Mouse (Mus musculus) limb, embryonic 15.5 days (tissue): ENCODE measurements around the gene Olfr1145. TPM values are rescaled to one million over a fixed set of nuclear protein-coding genes. Genes with fewer than 3 reads are reported as not detected.

ENCODE experiments used
- ATAC-seq: fragments of 200-750 bp; cut with Nextera tagmentation; 2 replicates; pipeline ENCODE4 v1.8.0; 2017; ENCODE audit warnings: low read depth, moderate TSS enrichment; ENCODE audit not compliant: insufficient number of reproducible peaks, low FRiP score, low TSS enrichment
- H3K27ac ChIP-seq: fragments of 300-500 bp; sonication (generic); 2 replicates; pipeline ENCODE4 v1.5.1; 2015; ENCODE audit warnings: moderate library complexity, mild to moderate bottlenecking, inconsistent platforms
- H3K27me3 ChIP-seq: fragments of 300-500 bp; sonication (generic); 2 replicates; pipeline ENCODE4 v1.6.1; 2015; ENCODE audit warnings: inconsistent platforms
- H3K36me3 ChIP-seq: fragments of 300-500 bp; sonication (generic); 2 replicates; pipeline ENCODE4 v1.6.1; 2015; ENCODE audit warnings: inconsistent platforms
- H3K4me1 ChIP-seq: fragments of 300-500 bp; sonication (generic); 2 replicates; pipeline ENCODE4 v1.6.1; 2015; ENCODE audit warnings: inconsistent platforms
- H3K4me2 ChIP-seq: fragments of 300-500 bp; sonication (generic); 2 replicates; pipeline ENCODE4 v1.6.1; 2015; ENCODE audit warnings: mild to moderate bottlenecking, inconsistent platforms
- H3K4me3 ChIP-seq: fragments of 300-500 bp; sonication (generic); 2 replicates; pipeline ENCODE4 v1.5.1; 2015; ENCODE audit warnings: mild to moderate bottlenecking, inconsistent platforms
- H3K9ac ChIP-seq: fragments of 300-500 bp; sonication (generic); 2 replicates; pipeline ENCODE4 v1.6.1; 2015; ENCODE audit warnings: inconsistent platforms
- H3K9me3 ChIP-seq: fragments of 300-500 bp; sonication (generic); 2 replicates; pipeline ENCODE4 v1.6.1; 2016; ENCODE audit warnings: inconsistent platforms
- WGBS: fragments of 180-500 bp; shearing (Covaris S2); methylation state at CpG from one replicate; pipeline ENCODE4 v1.1.7; 2015; 5-methylcytosine and 5-hydroxymethylcytosine counted together
- polyA plus RNA-seq: library from polyadenylated mRNA; unstranded; fragments of >200 nt; fragmentation: Nextera tagmentation; extraction: Ambion mirVana; gene quantifications from 2 replicates; pipeline ENCODE4 v1.2.1, GENCODE M21; 2015

Gene Olfr1145
- polyA plus RNA-seq: not detected in 2 replicates

DNA sequence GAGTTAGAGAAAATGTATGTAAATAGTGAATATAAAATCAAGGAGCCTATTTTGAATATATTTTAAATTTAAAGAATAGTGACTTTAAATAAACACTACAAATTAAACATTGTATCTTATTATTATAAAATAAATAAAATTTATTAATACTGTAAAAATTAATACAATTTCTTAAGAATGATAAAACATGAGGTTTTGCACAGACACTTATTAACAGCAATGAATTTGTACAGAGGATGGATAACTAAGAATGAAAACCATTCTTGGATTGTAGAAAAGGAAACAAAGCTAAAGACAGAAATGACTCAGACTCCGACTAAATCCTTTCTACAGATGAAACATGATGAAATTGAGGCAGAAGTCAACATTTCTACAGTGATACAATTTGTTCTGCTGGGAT is at the start of gene Olfr1145:
Gene Olfr1145 (plus strand): TSS at position 301 of the 400 bp plus-strand sequence.
- no peak within 1 kb of the TSS for H3K27ac ChIP-seq
- no peak within 1 kb of the TSS for H3K9ac ChIP-seq
- no peak within 1 kb of the TSS for H3K4me3 ChIP-seq
- no peak for ATAC-seq
- no peak within 1 kb of the TSS for H3K4me2 ChIP-seq
- no peaks in the 10 kb centered on the region for H3K36me3 ChIP-seq
- no peaks in the 10 kb centered on the region for H3K9me3 ChIP-seq
- H3K4me1 ChIP-seq: no peaks in the 10 kb centered on the region
- no peaks in the 10 kb centered on the region for H3K27me3 ChIP-seq
- 85% methylated on average over 1 of the region's 1 CpGs for WGBS

DNA sequence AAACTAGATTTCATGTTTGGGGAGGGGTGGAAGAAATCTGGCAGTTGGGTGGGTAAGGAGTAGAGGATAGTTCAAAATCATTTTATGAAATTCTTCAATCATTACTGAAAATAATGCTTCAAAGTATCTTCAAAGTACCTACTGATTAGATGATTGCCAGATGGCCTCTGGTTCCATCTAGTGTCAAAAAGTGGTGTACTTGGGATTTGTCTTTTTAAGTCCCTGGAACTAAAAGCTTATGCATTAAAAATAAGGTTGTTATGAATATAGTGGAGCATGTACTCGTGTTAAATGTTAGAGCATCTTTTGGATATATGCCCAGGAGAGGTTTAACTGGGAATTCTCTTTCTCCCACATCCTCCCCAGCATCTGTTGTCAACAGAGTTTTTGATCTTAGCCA is 33.5 kb upstream of the Olfr1145 start:
- H3K9ac ChIP-seq: no peak overlapping the region
- H3K36me3 ChIP-seq: no peaks in the 10 kb centered on the region
- 48% methylated on average over 1 of the region's 1 CpGs for WGBS
- H3K9me3 ChIP-seq: no peaks in the 10 kb centered on the region
- H3K27ac ChIP-seq: no peak overlapping the region
- no peak overlapping the region for H3K4me2 ChIP-seq
- no peak for ATAC-seq
- no peaks in the 10 kb centered on the region for H3K27me3 ChIP-seq
- H3K4me3 ChIP-seq: no peak overlapping the region
- no peaks in the 10 kb centered on the region for H3K4me1 ChIP-seq

DNA sequence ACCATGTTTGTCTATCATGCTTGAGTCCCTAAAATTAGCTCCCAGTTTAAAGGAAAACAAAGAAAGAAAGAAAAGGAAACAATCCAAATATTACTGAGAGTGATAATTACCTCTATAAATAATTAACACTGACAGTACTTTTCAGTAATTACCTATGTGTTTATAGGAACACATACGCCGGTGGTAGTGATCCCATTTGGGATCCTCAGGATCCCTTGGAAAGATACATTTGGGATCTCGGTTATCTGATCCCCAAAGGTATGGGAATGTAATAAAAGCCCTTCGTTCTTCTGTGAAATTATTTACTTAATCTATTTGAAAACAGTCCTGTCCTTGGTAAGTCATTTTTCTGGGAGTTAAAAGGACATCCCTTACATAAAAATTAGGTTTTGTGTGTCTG is 30.4 kb upstream of the Olfr1145 start, which contains the start of gene Olfr152:
Gene Olfr152 (plus strand): TSS at position 301 of the 400 bp plus-strand sequence.
- 78% methylated on average over 4 of the region's 4 CpGs for WGBS
- H3K4me1 ChIP-seq: no peaks in the 10 kb centered on the region
- H3K4me2 ChIP-seq: no peak within 1 kb of the TSS
- H3K36me3 ChIP-seq: no peaks in the 10 kb centered on the region
- H3K27me3 ChIP-seq: no peaks in the 10 kb centered on the region
- H3K9ac ChIP-seq: no peak within 1 kb of the TSS
- H3K4me3 ChIP-seq: no peak within 1 kb of the TSS
- no peaks in the 10 kb centered on the region for H3K9me3 ChIP-seq
- no peak within 1 kb of the TSS for H3K27ac ChIP-seq
- no peak for ATAC-seq

DNA sequence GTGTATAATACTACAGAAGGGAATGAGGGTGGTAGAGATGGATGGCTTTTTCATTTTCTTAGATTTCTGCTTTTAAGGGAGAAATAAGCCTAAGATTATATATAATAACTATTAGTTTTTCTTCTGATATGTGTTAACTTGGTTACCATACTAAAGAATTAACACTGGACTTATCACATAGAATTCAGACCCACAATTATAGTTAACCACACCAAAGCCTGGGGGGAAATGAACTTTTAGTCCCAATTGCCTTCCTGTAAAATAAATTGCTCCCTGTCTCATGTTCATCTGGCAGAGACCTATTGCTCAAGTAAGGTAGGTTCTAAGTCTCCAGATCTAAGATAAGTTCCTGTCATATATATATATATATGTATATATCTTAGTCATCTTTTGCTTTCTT is 9.3 kb upstream of the Olfr1145 start, which contains the start of gene Olfr1143:
Gene Olfr1143 (plus strand): TSS at position 301 of the 400 bp plus-strand sequence.
- no peak within 1 kb of the TSS for H3K4me3 ChIP-seq
- no peaks in the 10 kb centered on the region for H3K36me3 ChIP-seq
- no peaks in the 10 kb centered on the region for H3K9me3 ChIP-seq
- H3K4me1 ChIP-seq: no peaks in the 10 kb centered on the region
- H3K4me2 ChIP-seq: no peak within 1 kb of the TSS
- H3K27me3 ChIP-seq: no peaks in the 10 kb centered on the region
- H3K9ac ChIP-seq: no peak within 1 kb of the TSS
- ATAC-seq: no peak
- H3K27ac ChIP-seq: no peak within 1 kb of the TSS

DNA sequence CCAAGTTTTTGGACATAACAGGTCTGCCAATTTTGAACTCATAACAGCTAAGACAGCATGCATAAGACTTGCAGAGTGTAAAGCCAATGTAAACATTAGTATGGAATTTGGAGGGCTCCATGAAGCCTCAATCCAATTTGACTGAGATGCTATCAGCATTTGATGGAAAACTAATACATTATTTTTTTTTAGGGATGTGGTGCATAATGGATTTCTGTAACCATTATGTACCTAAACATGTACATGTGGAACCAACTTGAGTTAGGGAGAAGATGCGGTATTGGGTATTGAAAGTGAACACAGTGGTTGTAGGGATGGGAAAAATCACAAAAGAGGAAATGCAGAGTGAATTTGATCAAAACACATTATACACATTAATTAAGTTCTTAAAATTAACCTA is 20.6 kb downstream of the Olfr1145 start, which contains the start of gene Olfr1148:
Gene Olfr1148 (plus strand): TSS at position 301 of the 400 bp plus-strand sequence.
- Histone ChIP-seq H3K9ac (no peak within 1 kb of the TSS), H3K36me3 (no peaks in the 10 kb centered on the region), H3K4me3 (no peak within 1 kb of the TSS), H3K4me2 (no peak within 1 kb of the TSS), H3K27ac (no peak within 1 kb of the TSS), H3K9me3 (no peaks in the 10 kb centered on the region), H3K4me1 (no peaks in the 10 kb centered on the region), H3K27me3 (no peaks in the 10 kb centered on the region)
- WGBS: 94% methylated on average over 1 of the region's 1 CpGs
- ATAC-seq: no peak

DNA sequence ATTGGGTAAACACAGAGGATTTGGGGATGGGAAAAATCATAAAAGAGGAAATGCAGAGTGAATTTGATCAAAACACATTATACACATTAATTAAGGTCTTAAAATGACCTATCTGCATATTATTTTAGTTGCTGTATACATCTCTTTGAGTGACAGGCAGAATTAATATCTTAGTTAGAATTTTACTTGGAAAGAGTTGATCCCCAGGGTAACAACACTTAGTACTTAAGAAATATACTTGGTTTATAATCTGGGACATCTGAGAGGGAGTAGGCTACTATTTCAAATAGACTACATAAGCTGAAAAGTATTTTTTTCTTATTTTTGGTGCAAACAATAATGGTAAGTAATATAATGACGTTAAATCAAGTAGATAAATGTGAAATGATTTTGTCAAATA is 34.1 kb downstream of the Olfr1145 start, which contains the start of gene Olfr1150-ps1:
Gene Olfr1150-ps1 (plus strand): TSS at position 301 of the 400 bp plus-strand sequence.
- H3K4me3 ChIP-seq: no peak within 1 kb of the TSS
- H3K27me3 ChIP-seq: no peaks in the 10 kb centered on the region
- no peaks in the 10 kb centered on the region for H3K9me3 ChIP-seq
- H3K4me1 ChIP-seq: no peaks in the 10 kb centered on the region
- H3K27ac ChIP-seq: no peak within 1 kb of the TSS
- 87% methylated on average over 1 of the region's 1 CpGs for WGBS
- no peak within 1 kb of the TSS for H3K9ac ChIP-seq
- H3K4me2 ChIP-seq: no peak within 1 kb of the TSS
- H3K36me3 ChIP-seq: no peaks in the 10 kb centered on the region
- no peak for ATAC-seq

DNA sequence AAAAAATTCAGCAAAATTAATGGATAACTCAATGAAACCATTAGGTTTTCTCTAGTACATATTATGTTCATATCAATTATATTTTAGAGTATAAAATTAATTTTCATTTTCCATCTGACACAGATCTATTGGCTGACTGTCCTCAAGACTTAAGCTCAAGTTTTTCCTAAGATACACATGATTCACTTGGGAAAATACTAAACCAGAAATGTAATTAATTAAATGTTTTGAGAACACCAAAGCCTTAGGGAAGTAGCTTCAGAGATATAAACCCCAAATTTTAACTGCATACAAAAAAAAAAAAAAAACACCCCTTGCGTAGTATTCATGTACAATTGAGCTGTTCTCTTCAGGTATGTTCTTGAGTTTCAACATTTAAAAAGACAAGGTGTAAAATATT is 45.9 kb downstream of the Olfr1145 start, which contains the start of gene Olfr1151:
Gene Olfr1151 (plus strand): TSS at position 301 of the 400 bp plus-strand sequence.
- WGBS: 90% methylated on average over 1 of the region's 1 CpGs
- no peak within 1 kb of the TSS for H3K9ac ChIP-seq
- no peak for ATAC-seq
- H3K27ac ChIP-seq: no peak within 1 kb of the TSS
- H3K36me3 ChIP-seq: no peaks in the 10 kb centered on the region
- no peaks in the 10 kb centered on the region for H3K9me3 ChIP-seq
- no peak within 1 kb of the TSS for H3K4me3 ChIP-seq
- H3K4me2 ChIP-seq: no peak within 1 kb of the TSS
- no peaks in the 10 kb centered on the region for H3K4me1 ChIP-seq
- H3K27me3 ChIP-seq: no peaks in the 10 kb centered on the region

Other genes starting within 250 kb of the Olfr1145 start
- gene Olfr1129, start 235.9 kb upstream of the Olfr1145 start, polyA plus RNA-seq: not detected in 2 replicates
- not detected in 2 replicates for gene Olfr1130, start 203.6 kb upstream of the Olfr1145 start, polyA plus RNA-seq
- not detected in 2 replicates for gene Olfr1131, start 182.7 kb upstream of the Olfr1145 start, polyA plus RNA-seq
- gene Olfr1132, start 172.3 kb upstream of the Olfr1145 start, polyA plus RNA-seq: not detected in 2 replicates
- gene Olfr1133, start 162.4 kb upstream of the Olfr1145 start, polyA plus RNA-seq: not detected in 2 replicates
- not detected in 2 replicates for gene Olfr1134, start 151.4 kb upstream of the Olfr1145 start, polyA plus RNA-seq
- not detected in 2 replicates for gene Olfr1135, start 136.2 kb upstream of the Olfr1145 start, polyA plus RNA-seq
- gene Olfr1136, start 115.9 kb upstream of the Olfr1145 start, polyA plus RNA-seq: not detected in 2 replicates
- gene Olfr1137, start 96.6 kb upstream of the Olfr1145 start, polyA plus RNA-seq: not detected in 2 replicates
- gene Olfr1138, start 69.8 kb upstream of the Olfr1145 start, polyA plus RNA-seq: not detected in 2 replicates
- gene Olfr1140, start 66.1 kb upstream of the Olfr1145 start, polyA plus RNA-seq: not detected in 2 replicates
- gene Olfr1141, start 55.8 kb upstream of the Olfr1145 start, polyA plus RNA-seq: not detected in 2 replicates
- not detected in 2 replicates for gene Olfr152, start 30.3 kb upstream of the Olfr1145 start, polyA plus RNA-seq
- gene Olfr1143, start 9.2 kb upstream of the Olfr1145 start, polyA plus RNA-seq: not detected in 2 replicates
- not detected in 2 replicates for gene Olfr1148, start 20.7 kb downstream of the Olfr1145 start, polyA plus RNA-seq
- not detected in 2 replicates for gene Olfr1150-ps1, start 34.2 kb downstream of the Olfr1145 start, polyA plus RNA-seq
- not detected in 2 replicates for gene Olfr1151, start 46.0 kb downstream of the Olfr1145 start, polyA plus RNA-seq
- not detected in 2 replicates for gene Olfr1152, start 56.7 kb downstream of the Olfr1145 start, polyA plus RNA-seq
- not detected in 2 replicates for gene Olfr1153, start 85.1 kb downstream of the Olfr1145 start, polyA plus RNA-seq
- gene Olfr1154, start 95.3 kb downstream of the Olfr1145 start, polyA plus RNA-seq: not detected in 2 replicates
- not detected in 2 replicates for gene Olfr1155, start 135.3 kb downstream of the Olfr1145 start, polyA plus RNA-seq
- not detected in 2 replicates for gene Olfr1156, start 143.3 kb downstream of the Olfr1145 start, polyA plus RNA-seq
- not detected in 2 replicates for gene Olfr1157, start 158.5 kb downstream of the Olfr1145 start, polyA plus RNA-seq
- not detected in 2 replicates for gene Olfr74, start 164.8 kb downstream of the Olfr1145 start, polyA plus RNA-seq
- gene Olfr1158, start 180.3 kb downstream of the Olfr1145 start, polyA plus RNA-seq: not detected in 2 replicates
- gene Olfr1160, start 198.4 kb downstream of the Olfr1145 start, polyA plus RNA-seq: not detected in 2 replicates
- gene Olfr1161, start 213.0 kb downstream of the Olfr1145 start, polyA plus RNA-seq: not detected in 2 replicates
- 0.05 TPM in 1 of 2 replicates, not detected in the other for gene Olfr73, start 227.9 kb downstream of the Olfr1145 start, polyA plus RNA-seq
- not detected in 2 replicates for gene Olfr1162, start 241.3 kb downstream of the Olfr1145 start, polyA plus RNA-seq